8 mouse cellular contexts compared by ENCODE assay signal in genomic region chr14:100284119-100284860, GRCm38 (mm10). TPM values are rescaled to one million over a fixed set of nuclear protein-coding genes. Genes with fewer than 3 reads are reported as not detected.
A peak's percentile ranks its signal among the peaks of the same experiment; 100 is the strongest.
DNase-seq lines count a peak whose midpoint lies in the region; ATAC-seq and TF ChIP-seq lines count a peak whose summit lies in the region.

Gene Klf12 (minus strand): TSS chr14:100284679.

- peak within 1 kb of the TSS; percentile 61 for H3K4me3 ChIP-seq in hindbrain, embryonic 12.5 days
- H3K4me3 ChIP-seq in lung, postnatal 0 days (ENCODE audit: low read depth, low read length), result peak within 1 kb of the TSS; percentile 62

- H3K9me3 ChIP-seq in hindbrain, embryonic 12.5 days (replicated peaks), result peaks cover 7% of the 10 kb centered on the region; the same call in 1 of the 2 replicates
- H3K9me3 ChIP-seq in lung, postnatal 0 days (ENCODE audit: low read length), result no peaks in the 10 kb centered on the region

- TF ChIP-seq CTCF in lung, postnatal 0 days (IDR thresholded peaks at IDR 0.05), result no peak

- peak; percentile 98 for DNase-seq in ES-CJ7 (ENCODE audit: low read depth, low spot score)
- DNase-seq in cerebellum, adult 9-10 months, result peak; percentile 80
- DNase-seq in frontal cortex, postnatal 14 days (ENCODE audit: low spot score in 2 of 2), result peak; percentile 76 to 85
- peak; percentile 83 to 87 for DNase-seq in layer of hippocampus, postnatal 14 days (ENCODE audit: low spot score in 2 of 2)
- peak; percentile 82 for DNase-seq in lung, postnatal 0 days (ENCODE audit: low spot score)
- peak; percentile 58 for DNase-seq in ovary, postnatal 14 days (ENCODE audit: low spot score)
- peak; percentile 48 for DNase-seq in thymus, postnatal 14 days

- peak within 1 kb of the TSS; percentile 80 for H3K9ac ChIP-seq in hindbrain, embryonic 12.5 days
- H3K9ac ChIP-seq in lung, postnatal 0 days (replicated peaks; ENCODE audit: low read depth), result peak within 1 kb of the TSS; percentile 39; the same call in 1 of the 2 replicates

- H3K27me3 ChIP-seq in hindbrain, embryonic 12.5 days, result 0 out of 2 replicates have a peak, but pooled peaks cover 3% of the 10 kb centered on the region
- H3K27me3 ChIP-seq in lung, postnatal 0 days (replicated peaks; ENCODE audit: insufficient read depth, low read length), result no peaks in the 10 kb centered on the region

- peaks cover 3% of the 10 kb centered on the region; the same call in 1 of the 2 replicates for H3K36me3 ChIP-seq in hindbrain, embryonic 12.5 days
- H3K36me3 ChIP-seq in lung, postnatal 0 days (ENCODE audit: insufficient read depth, low read length), result no peaks in the 10 kb centered on the region

- H3K4me2 ChIP-seq in hindbrain, embryonic 12.5 days (replicated peaks), result peak within 1 kb of the TSS; percentile 72
- peak within 1 kb of the TSS; percentile 99 for H3K4me2 ChIP-seq in lung, postnatal 0 days (replicated peaks; ENCODE audit: low read depth, low read length)

- WGBS in hindbrain, embryonic 12.5 days, result under 1% methylated on average over 25 of the region's 40 CpGs
- under 1% methylated on average over 26 of the region's 40 CpGs for WGBS in lung, postnatal 0 days

- H3K27ac ChIP-seq in hindbrain, embryonic 12.5 days, result peak within 1 kb of the TSS; percentile 97
- H3K27ac ChIP-seq in lung, postnatal 0 days (ENCODE audit: low read length), result peak within 1 kb of the TSS; percentile 69

- no peak for TF ChIP-seq EP300 in lung, postnatal 0 days (IDR thresholded peaks at IDR 0.05)

- H3K4me1 ChIP-seq in hindbrain, embryonic 12.5 days, result peaks cover 17% of the 10 kb centered on the region; the same call in 1 of the 2 replicates
- H3K4me1 ChIP-seq in lung, postnatal 0 days (ENCODE audit: insufficient read depth, low read depth, low read length), result peaks cover 5% of the 10 kb centered on the region

- ATAC-seq in hindbrain, embryonic 12.5 days (ENCODE audit: low FRiP score), result peak; percentile 86
- peak; percentile 73 for ATAC-seq in lung, postnatal 0 days

RNA-seq across cellular contexts. Expression of gene Klf12, which starts in this region (rescaled TPM):
- polyA plus RNA-seq in hindbrain, embryonic 12.5 days (2016; fragmentation: Nextera tagmentation; extraction: Ambion mirVana), result 39.6 and 41.4 TPM in 2 replicates
- 10 to 100 TPM; 38.0 to 42.1 TPM for total RNA-seq in layer of hippocampus, postnatal 14 days (2021)
- polyA plus RNA-seq in lung, postnatal 0 days (2015; fragmentation: Nextera tagmentation; extraction: Ambion mirVana), result 4.7 and 5.2 TPM in 2 replicates

Comparison
In these comparisons a context has a peak if more than half of its experiments do, and no peak if none do; other contexts are left out.
1. Peak in every context shown above with its lines: DNase-seq, ATAC-seq, H3K4me3 ChIP-seq and H3K27ac ChIP-seq.
2. DNase-seq: peak in every context shown above with its lines; median percentile 98 in ES-CJ7; 85 in layer of hippocampus, postnatal 14 days; 82 in lung, postnatal 0 days; 80 in frontal cortex, postnatal 14 days; 80 in cerebellum, adult 9-10 months; 58 in ovary, postnatal 14 days; 48 in thymus, postnatal 14 days.